Mouse (Mus musculus) hindbrain, embryonic 11.5 days (tissue): ENCODE measurements at regions not wholly inside any gene's neighbourhood (a gene's known extent, or its start where the extent isn't known, plus 50 kb on each side); places are given as distances from the start of the nearest gene placed in this dataset.

Experiments
- ATAC-seq: fragments of 200-750 bp; cut with Nextera tagmentation; 2 replicates; pipeline ENCODE4 v1.8.0; 2017; ENCODE audit warnings: mild to moderate bottlenecking, moderate TSS enrichment, moderate library complexity; ENCODE audit not compliant: low FRiP score
- DNase-seq: peaks from one replicate; pipeline ENCODE4 v3.0.0-alpha.2; 2015; ENCODE audit warnings: low spot score
- H3K27ac ChIP-seq: fragments of 300-500 bp; sonication (generic); 2 replicates; pipeline ENCODE4 v1.5.1; 2014; ENCODE audit warnings: mild to moderate bottlenecking, low read depth, low read length
- H3K27me3 ChIP-seq: fragments of 300-500 bp; sonication (generic); 2 replicates; pipeline ENCODE4 v1.6.1; 2014; ENCODE audit warnings: mild to moderate bottlenecking, low read length, moderate library complexity, mixed read lengths; ENCODE audit not compliant: control insufficient read depth, insufficient read depth
- H3K36me3 ChIP-seq: fragments of 300-500 bp; sonication (generic); 2 replicates; pipeline ENCODE4 v1.6.1; 2014; ENCODE audit warnings: mild to moderate bottlenecking, low read length, moderate library complexity, mixed read lengths; ENCODE audit not compliant: control insufficient read depth, insufficient read depth
- H3K4me1 ChIP-seq: fragments of 300-500 bp; sonication (generic); replicated peaks from 2 replicates; pipeline ENCODE4 v1.6.1; 2014; ENCODE audit warnings: low read length, mixed read lengths; ENCODE audit not compliant: control insufficient read depth, insufficient read depth
- H3K4me2 ChIP-seq: fragments of 300-500 bp; sonication (generic); replicated peaks from 2 replicates; pipeline ENCODE4 v1.6.1; 2014; ENCODE audit warnings: mild to moderate bottlenecking, low read depth, low read length
- H3K4me3 ChIP-seq: fragments of 300-500 bp; sonication (generic); 2 replicates; pipeline ENCODE4 v1.5.1; 2014; ENCODE audit warnings: low read depth, low read length
- H3K9ac ChIP-seq: fragments of 300-500 bp; sonication (generic); 2 replicates; pipeline ENCODE4 v1.6.1; 2014; ENCODE audit warnings: low read depth, low read length
- H3K9me3 ChIP-seq: fragments of 300-500 bp; sonication (generic); 2 replicates; pipeline ENCODE4 v1.6.1; 2016; ENCODE audit warnings: low read length; ENCODE audit not compliant: control insufficient read depth
- WGBS: fragments of 180-500 bp; shearing (Covaris S2); extraction: QIAGEN DNeasy Blood & Tissue Kit; methylation state at CpG from one replicate; pipeline ENCODE4 v1.1.7; 2014; 5-methylcytosine and 5-hydroxymethylcytosine counted together

GRCm38 (mm10) chr2:45514290-45515180 lies 397.3 kb upstream of the Zeb2 start:
- ATAC-seq (no peak), DNase-seq (no peak)
- WGBS, result 68% methylated on average over 4 of the region's 4 CpGs
- Histone ChIP-seq H3K4me1 (no peaks in the 10 kb centered on the region), H3K4me2 (no peak overlapping the region), H3K27me3 (no peaks in the 10 kb centered on the region), H3K4me3 (no peak overlapping the region), H3K27ac (no peak overlapping the region), H3K9me3 (no peaks in the 10 kb centered on the region), H3K9ac (no peak overlapping the region), H3K36me3 (no peaks in the 10 kb centered on the region)

DNA sequence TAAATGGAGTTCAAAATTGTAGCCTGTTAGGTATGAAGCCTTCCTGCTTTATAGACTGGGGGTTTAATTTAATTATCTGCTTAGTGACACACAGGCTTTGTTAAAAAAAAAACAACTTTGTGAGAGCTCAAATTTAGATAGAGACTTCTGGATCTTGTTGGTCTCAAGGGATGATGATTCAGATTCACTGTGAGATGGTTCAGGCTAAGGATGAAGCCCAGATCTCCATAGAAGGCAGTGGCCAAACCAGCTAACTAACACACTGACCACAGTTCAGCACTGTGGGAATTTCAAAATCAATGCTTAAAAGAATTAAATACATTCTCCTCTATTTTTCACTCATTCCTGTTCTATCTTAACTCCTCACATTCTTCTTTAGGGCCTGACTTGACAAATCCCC lies 395.7 kb upstream of the Zeb2 start:
- Histone ChIP-seq H3K27ac (no peak overlapping the region), H3K4me2 (no peak overlapping the region), H3K4me1 (no peaks in the 10 kb centered on the region), H3K27me3 (no peaks in the 10 kb centered on the region), H3K4me3 (no peak overlapping the region), H3K9me3 (no peaks in the 10 kb centered on the region), H3K9ac (no peak overlapping the region), H3K36me3 (no peaks in the 10 kb centered on the region)
- ATAC-seq (no peak), DNase-seq (no peak)

DNA sequence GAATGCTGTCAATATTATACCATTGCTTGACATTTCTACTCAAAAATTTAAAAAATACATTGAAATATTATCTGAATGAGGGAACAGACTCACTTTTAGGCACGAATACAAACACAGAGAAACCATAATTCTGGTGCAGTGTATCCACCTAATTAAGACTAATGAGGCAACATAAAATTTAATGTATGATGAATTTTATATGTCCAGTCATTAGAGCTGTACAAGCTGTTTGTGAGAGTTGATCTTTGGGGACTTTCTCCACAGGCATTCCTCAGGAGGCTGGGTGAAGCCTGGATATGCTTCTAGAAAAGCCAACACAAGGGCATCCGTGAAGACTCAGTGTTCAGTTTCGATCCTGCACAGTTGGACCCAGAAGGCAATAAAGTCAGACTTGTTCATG lies 394.6 kb upstream of the Zeb2 start:
- ATAC-seq (no peak), DNase-seq (no peak)
- Histone ChIP-seq H3K9me3 (no peaks in the 10 kb centered on the region), H3K27ac (no peak overlapping the region), H3K9ac (no peak overlapping the region), H3K4me3 (no peak overlapping the region), H3K4me1 (no peaks in the 10 kb centered on the region), H3K4me2 (no peak overlapping the region), H3K36me3 (no peaks in the 10 kb centered on the region), H3K27me3 (no peaks in the 10 kb centered on the region)
- 87% methylated on average over 3 of the region's 3 CpGs for WGBS

DNA sequence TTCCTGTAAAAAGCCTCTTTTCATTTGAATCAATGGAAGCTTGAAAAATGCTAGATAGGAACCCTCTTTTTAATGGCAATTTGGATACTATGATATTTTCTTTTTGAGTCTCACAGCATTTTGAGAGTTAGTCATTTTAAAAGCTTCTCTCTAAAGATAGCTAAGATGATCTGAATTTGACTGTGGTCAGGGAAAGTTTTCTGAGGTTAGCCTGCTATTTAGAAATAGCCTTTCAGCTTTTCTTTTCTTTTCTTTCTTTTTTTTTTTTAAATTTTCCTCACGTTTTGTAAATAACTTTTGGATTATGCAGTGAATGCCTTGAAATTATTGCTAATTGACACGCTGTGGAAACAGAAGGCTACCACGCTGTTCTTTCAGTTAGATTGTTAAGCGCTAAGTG lies 387.3 kb upstream of the Zeb2 start:
- 88% methylated on average over 4 of the region's 4 CpGs for WGBS
- ATAC-seq (no peak), DNase-seq (no peak)
- H3K4me2 ChIP-seq, result no peak overlapping the region
- no peaks in the 10 kb centered on the region for H3K9me3 ChIP-seq
- H3K4me3 ChIP-seq, result no peak overlapping the region
- no peaks in the 10 kb centered on the region for H3K4me1 ChIP-seq
- H3K9ac ChIP-seq, result no peak overlapping the region
- H3K27me3 ChIP-seq, result no peaks in the 10 kb centered on the region
- H3K27ac ChIP-seq, result no peak overlapping the region
- no peaks in the 10 kb centered on the region for H3K36me3 ChIP-seq

DNA sequence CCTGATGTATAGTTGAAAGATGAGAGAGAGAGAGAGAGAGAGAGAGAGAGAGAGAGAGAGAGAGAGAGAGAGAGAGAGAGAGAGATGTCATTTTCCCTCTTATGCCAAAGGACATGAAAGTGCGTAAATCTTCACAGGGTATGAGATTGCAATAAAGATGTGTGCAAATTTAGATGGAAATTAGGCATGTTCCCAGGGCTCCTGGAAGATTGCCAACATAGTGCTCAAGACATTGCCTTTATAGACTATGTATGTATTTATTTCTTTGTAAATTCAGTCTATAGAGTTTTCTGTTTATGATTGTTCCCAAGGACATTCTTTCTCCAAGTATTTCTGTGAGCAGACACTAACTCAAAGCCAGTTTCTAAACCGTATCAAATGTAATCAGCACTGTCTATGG lies 376.5 kb upstream of the Zeb2 start:
- DNase-seq (no peak), ATAC-seq (no peak)
- no peaks in the 10 kb centered on the region for H3K9me3 ChIP-seq
- no peak overlapping the region for H3K9ac ChIP-seq
- no peaks in the 10 kb centered on the region for H3K36me3 ChIP-seq
- H3K4me1 ChIP-seq, result no peaks in the 10 kb centered on the region
- no peak overlapping the region for H3K27ac ChIP-seq
- H3K4me3 ChIP-seq, result no peak overlapping the region
- H3K4me2 ChIP-seq, result no peak overlapping the region
- no peaks in the 10 kb centered on the region for H3K27me3 ChIP-seq
- WGBS, result 87% methylated on average over 2 of the region's 2 CpGs

DNA sequence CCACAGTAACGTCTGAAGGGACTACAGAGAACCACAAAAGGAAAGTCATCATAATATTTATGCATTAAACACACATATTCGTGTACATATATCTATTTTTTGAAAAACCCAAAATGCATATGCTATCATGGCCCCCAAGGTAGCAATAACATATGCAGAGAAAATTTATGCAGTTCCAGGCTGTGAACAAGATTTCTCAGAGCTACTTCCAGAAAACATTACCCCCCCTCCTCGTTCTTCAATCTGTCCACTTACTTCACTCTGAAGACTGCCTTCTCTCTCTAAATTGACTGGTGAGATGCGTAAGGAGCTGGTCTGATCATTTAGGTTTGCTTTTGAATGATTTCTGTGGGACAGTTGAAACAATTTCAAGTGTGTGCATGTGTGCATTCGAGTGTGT lies 369.3 kb upstream of the Zeb2 start:
- no peak overlapping the region for H3K4me2 ChIP-seq
- H3K36me3 ChIP-seq, result no peaks in the 10 kb centered on the region
- no peaks in the 10 kb centered on the region for H3K4me1 ChIP-seq
- no peaks in the 10 kb centered on the region for H3K27me3 ChIP-seq
- H3K27ac ChIP-seq, result no peak overlapping the region
- H3K9me3 ChIP-seq, result no peaks in the 10 kb centered on the region
- H3K4me3 ChIP-seq, result no peak overlapping the region
- no peak overlapping the region for H3K9ac ChIP-seq
- no peak for DNase-seq
- ATAC-seq, result no peak
- WGBS, result 84% methylated on average over 5 of the region's 5 CpGs

DNA sequence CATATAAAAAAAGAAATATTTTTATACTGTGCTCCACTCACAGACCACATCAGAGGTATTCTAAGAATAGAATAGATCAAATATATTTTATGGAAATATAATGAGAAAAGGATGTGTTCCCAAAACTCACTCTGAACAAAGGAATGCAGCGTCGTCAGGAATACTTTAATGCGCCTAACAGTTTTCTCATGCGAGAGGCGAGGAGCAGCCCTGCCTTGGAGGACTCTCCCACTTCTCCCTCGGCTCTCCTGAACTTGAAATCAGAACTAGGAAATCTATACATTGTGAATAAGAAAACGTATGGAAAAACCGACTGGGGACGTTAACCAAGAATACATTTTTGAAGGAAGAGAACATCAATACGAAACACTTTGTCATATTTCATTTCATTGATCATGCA lies 368.3 kb upstream of the Zeb2 start:
- no peaks in the 10 kb centered on the region for H3K4me1 ChIP-seq
- no peak overlapping the region for H3K9ac ChIP-seq
- H3K4me2 ChIP-seq, result no peak overlapping the region
- WGBS, result 74% methylated on average over 10 of the region's 10 CpGs
- no peaks in the 10 kb centered on the region for H3K36me3 ChIP-seq
- ATAC-seq (no peak), DNase-seq (no peak)
- H3K27me3 ChIP-seq, result no peaks in the 10 kb centered on the region
- H3K4me3 ChIP-seq, result no peak overlapping the region
- no peaks in the 10 kb centered on the region for H3K9me3 ChIP-seq
- H3K27ac ChIP-seq, result no peak overlapping the region

GRCm38 (mm10) chr2:45480671-45481070 lies 363.5 kb upstream of the Zeb2 start:
- Histone ChIP-seq H3K4me1 (no peaks in the 10 kb centered on the region), H3K4me3 (no peak overlapping the region), H3K27ac (no peak overlapping the region), H3K36me3 (no peaks in the 10 kb centered on the region), H3K9ac (no peak overlapping the region), H3K9me3 (no peaks in the 10 kb centered on the region), H3K27me3 (no peaks in the 10 kb centered on the region), H3K4me2 (no peak overlapping the region)
- 67% methylated on average over 2 of the region's 2 CpGs for WGBS
- no peak for ATAC-seq
- no peak for DNase-seq

DNA sequence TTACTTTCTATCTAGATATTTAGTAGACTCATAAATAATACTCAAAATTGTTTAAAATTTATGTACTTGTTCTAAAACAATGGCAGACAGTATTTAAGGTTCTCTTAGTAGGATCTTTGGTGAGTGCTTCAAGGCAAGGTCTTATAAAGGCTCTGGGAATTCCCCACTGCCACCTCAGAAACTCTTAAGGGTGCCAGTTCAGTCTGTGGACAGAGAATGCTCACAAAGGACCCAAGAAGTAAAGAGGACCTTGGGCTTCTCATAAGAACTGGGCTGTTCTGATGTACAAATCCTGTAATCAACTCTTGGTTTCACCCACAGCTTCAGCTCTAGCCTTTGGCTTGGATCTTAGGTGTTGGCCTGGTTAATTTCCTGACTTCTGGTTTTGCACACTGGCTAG lies 358.8 kb upstream of the Zeb2 start:
- Histone ChIP-seq H3K4me3 (no peak overlapping the region), H3K36me3 (no peaks in the 10 kb centered on the region), H3K27me3 (no peaks in the 10 kb centered on the region), H3K27ac (no peak overlapping the region), H3K4me1 (no peaks in the 10 kb centered on the region), H3K9ac (no peak overlapping the region), H3K4me2 (no peak overlapping the region), H3K9me3 (no peaks in the 10 kb centered on the region)
- ATAC-seq (no peak), DNase-seq (no peak)
